Mouse (Mus musculus) embryonic facial prominence, embryonic 12.5 days (tissue): ENCODE results near the gene Mroh7. TPM values are rescaled to one million over a fixed set of nuclear protein-coding genes. Genes with fewer than 3 reads are reported as not detected.

ENCODE experiments used
- polyA plus RNA-seq: library from polyadenylated mRNA; unstranded; fragments of >200 nt; fragmentation: Nextera tagmentation; extraction: Ambion mirVana; gene quantifications from 2 replicates; pipeline ENCODE4 v1.2.1, GENCODE M21; 2016

Gene Mroh7
- polyA plus RNA-seq, 1 experiment from 2014 or later, result 0.58 TPM

Other genes with a start within 250 kb of the Mroh7 start
- not detected in 2 replicates for gene Bsnd, start 238.6 kb downstream of the Mroh7 start, polyA plus RNA-seq
- gene Dhcr24, start 169.9 kb downstream of the Mroh7 start, polyA plus RNA-seq, result 5.5 and 6.0 TPM in 2 replicates
- 0.40 and 0.76 TPM in 2 replicates for gene Lexm, start 113.7 kb downstream of the Mroh7 start, polyA plus RNA-seq
- gene Ttc22, start 108.5 kb downstream of the Mroh7 start, polyA plus RNA-seq, result 0.61 and 0.95 TPM in 2 replicates
- 15.3 and 16.9 TPM in 2 replicates for gene Pars2, start 79.9 kb downstream of the Mroh7 start, polyA plus RNA-seq
- 106 and 109 TPM in 2 replicates for gene Ttc4, start 52.0 kb downstream of the Mroh7 start, polyA plus RNA-seq
- 0.19 TPM in 1 of 2 replicates, not detected in the other for gene Fam151a, start 3.0 kb upstream of the Mroh7 start, polyA plus RNA-seq
- gene Acot11, start 74.1 kb upstream of the Mroh7 start, polyA plus RNA-seq, result 1.9 and 3.0 TPM in 2 replicates
- 275 and 279 TPM in 2 replicates for gene Ssbp3, start 179.8 kb upstream of the Mroh7 start, polyA plus RNA-seq